Mouse (Mus musculus): Measurements from ENCODE around the gene Mrgprb3.

The Mrgprb3 gene

DNA sequence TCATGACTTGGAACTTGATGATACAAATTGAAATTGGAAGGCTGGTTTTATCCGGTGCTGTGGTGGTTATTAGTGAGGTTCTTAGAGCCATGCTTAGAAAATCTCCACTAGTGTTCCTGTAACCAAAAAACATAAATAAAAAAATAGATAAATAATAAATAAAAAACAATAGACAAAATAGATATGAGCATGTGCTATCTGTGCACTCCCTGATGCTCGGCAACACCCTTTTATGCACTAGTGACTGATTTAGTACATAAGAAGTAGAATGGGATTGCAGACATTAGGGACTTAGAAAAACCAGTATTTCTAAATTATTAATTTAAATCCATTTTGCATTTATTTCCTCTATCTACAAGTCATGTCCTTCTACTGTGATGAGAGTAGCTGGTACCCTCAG lies at the start of gene Mrgprb3:
Mrgprb3 (minus strand) TSS at position 101 of the 400 bp plus-strand sequence.
- CTCF ChIA-PET: no interaction called here
- POLR2A ChIA-PET: no interaction called here

All from embryonic stem cell, embryonic (primary cell).